Mouse (Mus musculus): ENCODE measurements around the gene Tubb3.
"Not testable (repeated sequence)": the region's sequence is repeated elsewhere in the genome, so short reads cannot be mapped to it uniquely, and the experiment has no call there.

Gene Tubb3

DNA sequence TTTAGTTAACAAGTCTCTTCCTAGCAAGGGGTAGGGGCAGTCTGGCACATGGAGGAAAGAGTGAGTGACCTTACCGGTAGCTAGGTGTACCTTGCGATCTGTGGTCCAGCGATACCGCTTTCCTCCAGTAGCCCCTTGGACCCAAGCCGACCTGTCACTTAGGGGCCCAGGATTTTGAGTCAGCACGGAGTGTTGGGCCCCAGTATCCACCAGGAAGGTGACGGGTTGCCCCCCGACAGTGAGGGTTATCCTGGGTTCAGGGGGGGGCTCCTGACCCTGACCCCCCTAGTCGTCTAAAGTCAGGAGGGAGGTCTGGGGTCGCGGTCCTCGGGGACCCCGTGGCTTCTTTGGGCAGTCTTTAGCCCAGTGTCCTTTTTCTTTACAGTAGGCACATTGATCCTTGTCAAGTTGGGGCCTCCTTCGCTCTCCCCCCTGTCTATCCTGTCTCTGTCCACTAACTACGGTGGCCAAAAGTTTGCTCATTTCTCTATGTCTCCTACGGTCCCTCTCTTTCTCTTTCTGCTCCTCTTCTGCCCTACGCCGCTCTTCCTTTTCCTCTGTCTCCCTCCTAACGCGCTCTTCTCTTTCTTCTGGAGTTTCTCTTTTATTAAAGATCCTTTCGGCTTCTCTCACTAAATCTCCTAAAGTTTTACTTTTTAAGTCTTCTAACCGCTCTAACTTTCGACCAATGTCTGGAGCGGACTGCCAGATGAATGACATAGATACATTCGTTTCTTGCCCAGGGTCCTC, 20.6 kb downstream of the Tubb3 start:
- no peak for DNase-seq (ENCODE audit: low spot score in 2 of 2)

DNA sequence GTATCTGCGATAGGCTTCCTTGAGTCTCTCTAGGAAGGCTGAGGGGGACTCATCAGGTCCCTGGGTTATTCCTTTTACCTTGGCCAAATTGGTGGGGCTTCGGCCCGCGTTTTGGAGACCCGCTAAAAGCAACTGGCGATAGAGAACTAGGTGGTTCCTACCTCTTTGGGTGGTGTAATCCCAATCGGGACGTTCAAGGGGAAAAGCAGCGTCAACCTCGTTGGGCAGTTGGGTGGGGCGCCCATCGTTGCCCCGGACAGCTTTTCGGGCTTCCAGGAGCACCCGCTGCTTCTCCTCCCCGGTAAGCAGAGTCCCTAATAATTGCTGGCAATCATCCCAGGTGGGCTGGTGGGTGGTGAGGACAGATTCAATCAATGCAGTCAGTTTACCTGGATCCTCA, 21.2 kb downstream of the Tubb3 start:
- DNase-seq (ENCODE audit: low spot score in 2 of 2): no peak

DNA sequence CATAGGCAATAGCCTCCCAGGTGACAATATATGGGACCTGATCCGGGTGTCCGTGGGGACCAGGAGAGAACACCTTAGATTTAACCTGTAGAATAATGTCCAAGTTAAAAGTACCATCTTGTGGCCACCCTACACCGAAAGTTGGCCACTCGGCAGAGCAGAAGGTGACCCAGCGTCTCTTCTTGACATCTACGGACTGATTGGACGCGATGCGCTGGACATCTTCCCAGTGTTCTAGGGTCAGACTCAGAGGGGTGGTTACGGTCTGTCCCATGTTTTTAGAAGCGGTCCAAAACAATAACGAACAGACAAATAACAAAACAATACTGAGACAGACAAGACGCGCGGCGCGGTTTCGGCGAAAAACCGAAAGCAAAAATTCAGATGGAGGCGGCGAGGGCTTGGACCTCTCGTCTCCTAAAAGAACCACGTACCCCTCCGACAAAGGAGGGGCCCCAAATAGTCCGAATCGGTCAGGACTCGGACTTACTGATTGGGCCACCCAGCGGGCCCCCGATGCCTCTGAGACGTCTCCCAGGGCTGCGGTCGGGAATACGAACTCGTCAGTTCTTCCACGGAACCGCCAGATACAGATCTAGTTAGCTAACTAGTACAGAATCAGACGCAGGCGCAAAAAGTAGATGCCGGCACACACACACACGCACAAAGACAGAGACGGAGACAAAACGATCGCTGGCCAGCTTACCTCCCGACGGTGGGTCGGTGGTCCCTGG, 22.2 kb downstream of the Tubb3 start:
- not testable (repeated sequence) for DNase-seq (ENCODE audit: low spot score in 2 of 2)

GRCm38 (mm10) chr8:123441788-123442187, 30.6 kb downstream of the Tubb3 start:
- DNase-seq (ENCODE audit: low spot score in 2 of 2): no peak

DNA sequence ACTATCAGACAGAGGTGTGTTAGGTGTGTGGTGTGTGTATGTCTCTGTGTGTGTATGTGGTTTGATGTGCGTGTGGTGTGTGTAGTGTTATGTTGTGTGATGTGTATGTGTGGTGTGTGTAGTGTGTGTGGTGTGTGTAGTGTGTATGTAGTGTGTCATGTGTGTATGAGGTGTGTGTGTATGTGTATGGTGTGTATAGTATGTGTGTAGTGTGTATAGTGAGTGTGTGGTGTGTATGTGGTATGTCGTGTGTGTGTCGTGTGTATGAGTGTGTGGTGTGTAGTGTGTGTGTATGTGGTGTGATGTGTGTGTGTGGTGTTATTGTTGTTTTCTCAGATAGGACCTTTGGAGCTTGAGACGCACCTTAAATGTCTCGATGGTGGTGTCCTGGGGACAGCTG, 31.1 kb downstream of the Tubb3 start:
- DNase-seq (ENCODE audit: low spot score in 2 of 2): no peak

GRCm38 (mm10) chr8:123442871-123443575, 31.8 kb downstream of the Tubb3 start:
- DNase-seq (ENCODE audit: low spot score in 2 of 2): peak; percentile 88 to 95

- no peak for DNase-seq (ENCODE audit: low spot score in 2 of 2)
Observed at GRCm38 (mm10) chr8:123443576-123443921, 32.3 kb downstream of the Tubb3 start.

DNA sequence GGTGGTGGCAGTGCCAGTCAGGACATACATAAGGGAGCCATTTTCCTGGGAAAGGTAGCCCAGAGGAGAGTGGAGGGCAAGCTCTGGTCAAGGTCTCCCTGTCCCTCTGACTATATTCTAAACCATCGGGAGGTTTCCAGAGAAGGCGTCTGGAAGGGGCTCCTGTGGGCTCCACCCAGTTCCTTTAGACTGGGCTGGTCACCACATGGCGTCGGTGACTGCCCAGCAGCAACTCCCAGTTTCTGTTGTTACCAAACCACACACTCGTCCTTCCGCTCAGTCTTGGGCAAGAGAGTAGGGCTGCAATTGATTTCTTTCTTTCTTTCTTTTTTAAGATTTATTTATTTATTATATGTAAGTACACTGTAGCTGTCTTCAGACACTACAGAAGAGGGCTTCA, 32.9 kb downstream of the Tubb3 start:
- DNase-seq (ENCODE audit: low spot score in 2 of 2): no peak

DNA sequence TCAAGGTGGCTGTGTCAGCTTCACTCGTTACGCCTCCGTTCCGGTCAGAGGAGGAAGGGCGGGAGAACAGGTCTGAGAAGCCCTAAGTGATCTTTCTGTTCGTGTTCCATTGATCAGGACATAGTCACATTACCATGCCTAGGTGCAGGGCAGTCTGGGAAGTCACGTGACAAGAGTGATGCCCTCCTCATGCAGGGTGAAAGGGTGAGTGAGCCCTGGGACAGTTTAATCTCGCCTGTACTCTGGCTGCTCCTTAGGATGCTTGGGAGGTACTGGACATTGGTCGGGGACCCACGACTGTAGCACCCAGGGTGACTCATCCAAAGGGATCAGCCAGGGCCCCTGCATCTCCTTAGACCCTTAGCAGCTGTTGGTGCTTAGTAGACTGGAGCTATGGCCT, 34.8 kb downstream of the Tubb3 start:
- no peak for DNase-seq (ENCODE audit: low spot score in 2 of 2)

DNA sequence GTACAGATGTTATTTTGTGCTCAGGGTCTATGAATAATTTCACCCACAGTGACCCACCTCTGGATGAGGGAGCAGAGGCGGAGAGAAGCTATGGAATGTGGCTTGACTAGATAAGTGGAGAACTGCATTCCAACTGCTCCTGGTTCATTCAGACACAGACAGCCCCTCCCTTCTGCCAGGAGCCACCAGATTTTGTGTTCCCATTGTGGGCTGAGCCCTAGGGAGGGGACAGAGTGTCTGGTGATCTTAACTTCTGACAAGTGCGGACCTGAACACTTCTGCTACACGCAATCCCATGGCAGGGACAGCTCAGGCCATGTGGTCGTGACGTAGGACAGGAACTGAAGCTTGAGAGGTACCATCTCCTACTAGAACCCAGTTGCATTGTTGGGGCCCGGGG, 35.6 kb downstream of the Tubb3 start:
- no peak for DNase-seq (ENCODE audit: low spot score in 2 of 2)

DNA sequence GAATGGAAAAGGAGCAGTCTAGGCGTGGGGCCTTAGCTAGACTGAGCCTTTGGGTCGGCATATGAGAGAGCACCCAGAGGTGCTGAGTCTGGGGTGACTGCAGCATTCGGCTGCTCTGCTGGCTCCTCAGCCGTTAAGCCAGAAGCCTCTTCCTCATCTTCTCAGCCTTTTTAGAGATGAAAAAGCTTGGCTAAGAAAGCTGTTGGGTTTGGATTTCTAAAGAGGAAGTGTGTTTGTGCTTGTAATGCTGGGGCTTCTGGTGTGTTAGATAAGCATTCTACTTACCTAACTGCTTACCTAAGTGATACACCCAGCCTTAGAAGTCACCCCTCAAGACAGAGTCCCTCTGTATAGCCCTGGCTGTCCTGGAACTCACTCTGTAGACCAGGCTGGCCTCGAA, 39.6 kb downstream of the Tubb3 start:
- DNase-seq (ENCODE audit: low spot score in 2 of 2): no peak

DNA sequence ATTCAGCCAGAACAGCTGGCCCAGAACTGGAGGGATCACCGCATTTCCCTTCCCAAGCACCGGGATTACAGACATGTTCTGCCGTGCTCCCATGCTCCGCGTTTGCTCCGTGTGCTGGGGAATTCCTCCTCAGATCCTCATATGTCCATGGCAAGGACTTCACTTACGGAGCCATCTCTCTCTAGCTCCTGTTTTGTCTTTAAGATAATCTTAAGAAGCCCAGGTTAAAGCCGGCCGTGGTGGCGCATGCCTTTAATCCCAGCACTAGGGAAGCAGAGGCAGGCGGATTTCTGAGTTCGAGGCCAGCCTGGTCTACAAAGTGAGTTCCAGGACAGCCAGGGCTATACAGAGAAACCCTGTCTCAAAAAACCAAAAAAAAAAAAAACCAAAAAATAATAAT, 40.5 kb downstream of the Tubb3 start:
- not testable (repeated sequence) for DNase-seq (ENCODE audit: low spot score in 2 of 2)

GRCm38 (mm10) chr8:123452149-123452548, 40.9 kb downstream of the Tubb3 start:
- no peak for DNase-seq (ENCODE audit: low spot score in 2 of 2)

- DNase-seq (ENCODE audit: low spot score in 2 of 2): no peak
Observed at GRCm38 (mm10) chr8:123453291-123453690, 42.1 kb downstream of the Tubb3 start.

- DNase-seq (ENCODE audit: low spot score in 2 of 2): no peak
Observed at GRCm38 (mm10) chr8:123453951-123454350, 42.7 kb downstream of the Tubb3 start.

DNA sequence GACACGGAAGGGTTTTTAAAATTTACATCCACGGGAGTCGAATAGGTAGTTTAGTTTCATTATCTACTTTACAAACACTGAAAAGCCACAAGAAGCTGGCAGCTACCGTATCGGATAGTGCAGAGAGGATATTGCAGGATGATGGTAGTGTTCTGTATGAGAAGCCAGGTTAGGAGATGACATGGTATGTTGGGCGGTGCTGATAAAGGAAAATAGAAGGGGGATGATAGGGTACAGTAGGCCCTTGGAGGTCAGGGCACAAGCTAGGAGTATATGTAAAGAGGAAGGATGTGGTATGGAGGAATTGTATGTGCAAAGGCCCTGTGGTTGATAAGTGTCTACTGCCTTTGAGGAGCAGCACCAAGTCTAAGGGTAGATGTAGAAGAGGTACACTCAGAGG, 43.3 kb downstream of the Tubb3 start:
- no peak for DNase-seq (ENCODE audit: low spot score in 2 of 2)

GRCm38 (mm10) chr8:123463651-123464050, 52.4 kb downstream of the Tubb3 start:
- no peak for DNase-seq (ENCODE audit: low spot score in 2 of 2)

DNA sequence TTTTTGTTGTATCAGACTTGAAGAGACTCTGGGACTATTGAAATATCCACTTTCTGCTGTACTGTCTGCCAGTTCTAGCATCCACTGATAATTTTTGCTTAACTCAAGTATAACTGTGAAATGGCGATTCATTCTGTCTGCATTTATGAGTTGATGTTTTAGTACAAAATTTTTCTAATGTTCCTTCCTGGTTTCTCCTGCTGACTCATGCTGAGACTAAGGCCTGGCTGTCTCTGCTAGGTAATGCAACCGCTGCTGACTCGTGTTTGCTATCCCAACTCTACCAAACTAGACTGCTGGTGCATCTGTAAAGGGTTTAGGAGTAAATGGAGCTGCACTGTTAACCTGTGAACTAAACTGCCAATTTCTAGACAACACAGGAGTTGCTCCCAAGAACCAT, 56.3 kb downstream of the Tubb3 start:
- no peak for DNase-seq (ENCODE audit: low spot score in 2 of 2)
